Mouse (Mus musculus) CD4-positive helper T cell, adult 2 months (primary cell): ENCODE measurements around the gene Syne3.

ENCODE experiments used
- DNase-seq: peaks from one replicate; pipeline ENCODE4 v3.0.0-alpha.2; 2012; ENCODE audit warnings: low read depth, missing footprints, low spot score

Gene Syne3

GRCm38 (mm10) chr12:104897051-104897618 is 112.5 kb downstream of the Syne3 start:
- no peak for DNase-seq

- no peak for DNase-seq
These were observed 113.0 kb downstream of the Syne3 start for GRCm38 (mm10) chr12:104896640-104897039.

- DNase-seq = no peak
These were observed 117.4 kb downstream of the Syne3 start for GRCm38 (mm10) chr12:104892245-104892644.

- DNase-seq = no peak
These were observed 119.5 kb downstream of the Syne3 start for GRCm38 (mm10) chr12:104890066-104890465.

GRCm38 (mm10) chr12:104886104-104886503 is 123.5 kb downstream of the Syne3 start:
- DNase-seq = no peak

GRCm38 (mm10) chr12:104882533-104882932 is 127.1 kb downstream of the Syne3 start:
- DNase-seq = no peak

- DNase-seq = no peak
These were observed 127.5 kb downstream of the Syne3 start for GRCm38 (mm10) chr12:104882061-104882460.

GRCm38 (mm10) chr12:104881518-104882060 is 128.0 kb downstream of the Syne3 start:
- DNase-seq = no peak

- no peak for DNase-seq
These were observed 129.2 kb downstream of the Syne3 start for GRCm38 (mm10) chr12:104880367-104880766.
